Mouse (Mus musculus) cerebellum, postnatal 10 days (tissue): ENCODE measurements at regions not wholly inside any gene's neighbourhood (a gene's known extent, or its start where the extent isn't known, plus 50 kb on each side); places are given as distances from the start of the nearest gene placed in this dataset.
A peak's percentile ranks its signal among the peaks of the same experiment; 100 is the strongest.

ENCODE experiments used
- DNase-seq, 2 experiments: peaks; one replicate each; pipeline ENCODE4 v3.0.0; 2021; ENCODE audit warnings: mixed read lengths in 2 of 2

DNA sequence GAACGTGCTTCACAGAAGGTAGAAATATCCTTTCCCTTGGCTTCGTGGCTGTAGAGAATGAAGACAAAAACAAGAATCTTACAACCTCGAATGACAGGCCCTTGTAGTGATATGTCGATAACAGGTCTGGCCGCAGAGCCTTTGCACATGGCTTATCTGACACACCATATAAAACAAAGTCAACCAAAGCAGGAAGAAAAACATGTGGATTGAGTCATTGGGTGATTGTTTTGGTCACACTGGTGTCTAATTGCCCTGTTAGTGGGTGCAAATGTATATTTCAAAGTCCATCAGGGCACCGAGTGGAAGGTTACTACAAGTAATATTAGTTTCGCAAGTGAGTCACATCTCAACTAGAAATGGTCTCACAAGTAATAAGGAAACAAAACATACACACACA, 569.9 kb upstream of the Itga1 start:
- no peak for DNase-seq

DNA sequence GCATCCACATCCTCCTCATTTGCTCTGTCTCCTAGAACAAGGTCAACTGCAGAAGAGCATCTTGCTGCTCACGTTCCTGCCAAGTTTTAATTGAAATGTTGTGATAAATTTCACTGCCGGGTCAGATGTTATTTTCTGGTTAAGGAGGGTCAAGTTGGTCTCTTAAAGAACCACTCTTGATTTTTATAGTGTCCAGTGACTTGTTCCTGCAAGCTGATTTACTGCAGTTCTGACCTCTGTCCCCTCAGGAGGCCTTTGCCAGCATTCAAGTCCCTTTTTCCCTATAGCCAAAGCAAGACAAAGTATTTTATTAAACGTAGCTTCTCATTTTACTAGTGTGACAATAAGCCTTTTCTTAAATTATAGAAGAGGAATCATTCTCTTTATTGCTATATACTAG, 567.8 kb upstream of the Itga1 start:
- no peak for DNase-seq

DNA sequence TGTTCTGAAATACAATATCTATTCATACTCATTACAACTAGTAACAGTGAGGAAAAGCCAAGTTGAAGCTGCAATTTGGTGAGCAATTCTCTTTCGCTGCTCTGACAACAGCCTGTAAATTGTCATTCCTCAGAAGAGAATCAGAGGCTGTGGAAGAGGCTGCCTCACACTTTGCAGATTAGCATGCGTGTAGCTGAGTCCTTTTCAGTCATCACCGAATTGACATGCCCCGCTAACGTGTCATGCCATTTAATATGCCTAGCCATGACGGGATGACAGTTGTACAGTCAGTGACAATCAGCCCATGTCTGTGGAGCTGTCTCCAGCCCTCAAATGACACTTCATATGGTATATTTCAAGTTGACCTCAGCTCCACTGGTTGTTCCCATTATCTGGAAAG, 553.4 kb upstream of the Itga1 start:
- no peak for DNase-seq

DNA sequence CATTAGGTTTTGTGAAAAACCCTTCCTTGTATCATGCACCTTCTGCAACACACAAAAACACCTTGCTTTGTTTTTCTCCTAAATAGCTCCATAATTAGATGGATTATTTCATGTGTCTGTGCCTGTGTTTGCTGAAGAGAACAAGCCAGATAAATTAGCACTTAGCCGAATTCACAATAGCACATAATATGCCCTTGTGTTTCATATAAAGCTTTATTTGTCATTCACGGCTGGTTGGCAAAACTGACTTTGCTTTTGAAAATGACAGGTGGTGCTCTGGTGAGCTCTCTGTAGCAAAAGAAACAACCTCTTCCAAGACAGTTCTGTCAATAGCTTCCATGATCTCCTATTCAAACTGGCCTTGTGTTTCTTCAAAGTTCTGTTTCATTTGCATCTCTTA, 551.2 kb upstream of the Itga1 start:
- DNase-seq = no peak

DNA sequence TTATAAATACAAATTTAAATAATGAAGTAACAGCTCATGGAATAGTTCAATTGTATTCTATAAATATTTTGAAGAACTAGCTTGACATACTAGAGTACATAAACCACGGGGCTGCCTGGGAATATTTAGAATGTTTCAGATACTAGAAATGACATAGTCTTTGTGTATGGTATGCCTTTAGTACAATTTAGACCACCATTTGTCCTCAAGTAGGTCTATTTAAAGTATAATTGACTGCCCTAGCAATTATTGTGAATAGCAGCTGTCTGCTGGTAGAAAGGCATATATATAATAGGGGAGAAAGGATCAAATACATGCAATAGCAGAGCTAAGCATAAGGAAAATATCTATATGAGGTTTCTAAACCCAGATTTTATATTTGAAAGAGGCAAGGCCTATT, 550.6 kb upstream of the Itga1 start:
- DNase-seq = no peak

DNA sequence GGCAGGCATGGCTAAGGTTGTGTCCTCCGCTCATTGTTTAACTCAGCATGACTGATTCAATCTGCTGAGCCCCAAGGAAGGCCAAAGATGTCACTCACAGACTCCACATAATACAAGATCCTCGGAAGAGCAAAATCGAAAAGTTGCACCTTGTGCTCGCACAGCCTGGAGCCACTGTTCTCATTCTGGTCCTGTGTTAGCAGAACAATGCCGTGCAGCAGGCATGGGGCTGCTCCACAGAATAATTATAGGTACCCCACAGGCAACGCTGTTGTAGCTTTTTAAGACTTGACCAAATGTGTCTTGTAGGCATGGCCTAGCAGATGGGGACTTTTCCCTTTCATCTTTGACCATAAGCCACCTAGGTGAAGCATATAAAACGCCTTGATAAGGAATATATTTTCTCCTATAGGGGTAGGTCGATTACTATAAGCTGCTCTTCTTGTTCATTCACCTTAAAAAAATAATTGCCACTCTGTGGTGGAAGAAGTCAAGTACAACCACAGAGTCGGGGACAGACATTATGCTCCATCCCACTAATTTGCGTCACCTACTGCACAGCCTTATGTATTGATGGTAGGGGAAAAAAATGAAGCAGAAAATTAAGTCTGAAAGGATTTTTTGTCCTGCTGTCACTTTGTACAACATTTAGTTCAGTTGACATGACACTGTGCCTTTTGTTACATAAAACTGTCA, 529.8 kb upstream of the Itga1 start:
- DNase-seq = no peak

DNA sequence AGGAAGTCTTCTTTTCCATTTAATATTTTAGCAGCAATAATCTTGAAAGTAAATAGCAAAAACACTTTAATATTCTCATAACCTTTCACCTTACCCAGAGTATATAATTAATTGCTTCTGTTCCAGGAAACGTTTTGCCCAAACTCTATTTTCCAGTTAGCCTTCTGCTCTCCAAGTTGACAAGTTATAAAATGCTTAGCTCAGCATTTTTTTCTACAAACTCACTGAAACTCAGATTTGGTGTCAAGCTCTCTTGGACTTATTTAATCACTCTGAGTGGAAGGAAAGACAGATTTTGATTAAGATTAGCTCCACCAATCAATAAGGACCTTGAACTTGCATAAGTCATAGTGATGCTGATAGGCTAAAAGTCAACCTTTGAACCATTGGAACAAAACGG, 528.8 kb upstream of the Itga1 start:
- no peak for DNase-seq

DNA sequence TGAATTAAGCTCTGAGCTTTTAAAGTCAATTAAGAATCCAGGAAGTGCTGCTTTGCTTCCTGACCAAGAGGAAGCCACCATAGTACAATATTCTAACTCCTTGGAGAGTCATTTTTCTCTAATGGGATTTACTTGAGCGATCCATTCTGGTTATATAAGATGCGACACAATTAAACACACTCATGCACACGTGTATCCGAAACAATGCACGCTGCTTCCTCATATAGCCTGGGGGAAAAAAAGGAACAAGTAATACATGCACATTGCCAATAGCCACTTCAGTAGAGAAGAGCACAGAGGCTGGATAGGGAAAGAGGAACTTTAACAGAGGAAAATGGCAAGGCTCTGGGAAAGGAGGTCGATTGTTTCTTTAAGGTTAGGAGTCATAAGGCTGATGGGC, 511.4 kb upstream of the Itga1 start:
- DNase-seq = no peak

DNA sequence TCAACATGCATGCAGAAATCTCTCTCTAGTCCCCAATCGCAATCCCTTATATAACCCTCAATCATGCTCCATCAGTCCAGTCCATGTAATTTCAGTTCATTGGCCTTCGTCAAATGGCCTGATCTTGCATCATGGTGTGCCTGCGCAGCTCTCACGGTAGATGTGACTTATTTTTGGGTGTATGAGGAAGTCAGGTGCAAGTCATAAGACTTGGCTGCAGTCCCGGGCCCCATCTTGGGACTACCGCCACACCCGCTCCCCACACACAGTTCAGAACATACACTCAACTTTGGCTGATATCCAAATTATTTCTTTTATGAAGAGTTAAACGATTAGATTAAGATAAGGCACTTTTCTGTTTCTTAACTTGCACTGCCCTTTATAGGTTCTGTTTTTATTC, 504.7 kb upstream of the Itga1 start:
- DNase-seq = no peak

DNA sequence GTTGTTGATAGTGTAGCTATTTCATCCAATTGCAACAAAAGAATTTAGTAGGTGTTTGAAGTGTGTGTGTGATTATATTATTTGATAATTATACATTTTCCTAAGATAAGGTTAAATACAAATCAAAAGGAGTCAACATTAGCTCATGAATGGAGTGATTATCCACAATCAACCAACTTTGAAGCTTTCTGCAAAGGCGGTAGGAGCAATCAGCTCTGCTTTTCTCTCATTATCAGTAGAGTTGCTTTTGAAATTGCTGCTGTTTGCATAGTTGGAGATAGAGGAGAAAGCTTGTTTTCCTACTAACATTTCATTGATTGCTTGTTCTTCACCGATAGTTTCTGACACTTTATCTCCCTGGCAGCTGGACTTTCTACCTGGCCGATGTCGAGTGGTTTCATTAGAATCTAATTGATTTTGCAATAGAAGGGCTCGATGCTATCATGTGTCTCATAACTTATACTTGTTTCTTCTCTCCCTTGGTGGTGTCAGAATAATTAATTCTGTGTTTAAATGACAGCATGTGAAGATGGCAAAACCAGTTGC, 493.4 kb upstream of the Itga1 start:
- DNase-seq = no peak

DNA sequence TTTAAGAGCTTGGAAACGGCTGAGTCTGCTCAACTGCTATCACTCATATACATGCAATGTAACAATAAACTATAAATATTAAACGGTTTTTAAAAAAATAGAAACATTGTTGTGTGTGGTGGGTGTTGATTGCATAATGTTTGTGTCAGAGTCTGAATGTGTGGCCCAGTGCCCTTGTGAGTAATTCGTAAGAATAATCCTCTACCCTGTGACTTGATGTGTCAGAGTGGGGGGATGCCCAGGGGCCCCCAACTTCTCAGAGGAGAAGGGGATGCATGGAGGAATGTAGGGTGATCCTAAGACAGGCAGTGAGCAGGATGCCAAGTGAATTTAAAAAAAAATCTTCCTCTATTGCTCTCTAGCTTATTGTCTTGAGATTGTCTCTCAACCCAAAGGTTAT, 474.2 kb upstream of the Itga1 start:
- no peak for DNase-seq

DNA sequence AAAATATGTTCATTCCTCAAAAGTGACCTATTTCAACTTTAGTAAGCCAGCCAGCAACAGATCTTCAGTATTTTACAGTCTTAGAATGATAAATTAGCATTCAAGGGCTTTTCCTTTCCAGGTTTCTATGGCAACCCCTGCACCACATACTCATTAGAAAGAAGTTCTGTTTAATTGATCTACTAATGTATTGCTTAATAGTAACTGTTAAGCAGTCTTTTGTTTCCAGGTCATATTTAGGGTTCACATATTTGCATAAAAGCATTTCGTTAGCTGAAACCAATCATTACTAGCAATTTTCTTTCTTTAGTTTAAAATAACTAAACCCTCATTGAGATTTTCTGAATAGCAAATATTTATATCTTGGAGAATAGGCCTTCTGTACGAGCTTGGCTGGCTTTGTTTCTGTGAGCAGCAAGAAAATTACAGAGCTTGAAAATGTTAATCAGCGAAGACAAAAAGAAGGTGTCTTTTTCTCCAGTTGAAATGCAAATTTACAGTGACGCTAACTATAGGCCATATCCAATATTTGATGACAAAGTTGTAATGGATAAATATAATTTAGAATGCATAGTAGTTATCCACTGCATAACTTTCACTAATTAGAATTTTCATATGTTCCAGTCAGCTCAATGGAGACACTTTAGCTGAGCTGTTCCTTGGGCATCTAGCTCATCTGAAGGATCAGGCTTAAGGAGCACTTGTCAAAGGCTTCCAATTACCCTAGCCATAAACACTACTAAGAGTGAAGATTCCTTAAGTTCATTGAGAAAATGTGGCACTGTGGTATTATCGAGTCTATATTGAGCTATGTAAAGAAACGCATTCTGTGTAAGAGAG, 473.5 kb upstream of the Itga1 start:
- no peak for DNase-seq

DNA sequence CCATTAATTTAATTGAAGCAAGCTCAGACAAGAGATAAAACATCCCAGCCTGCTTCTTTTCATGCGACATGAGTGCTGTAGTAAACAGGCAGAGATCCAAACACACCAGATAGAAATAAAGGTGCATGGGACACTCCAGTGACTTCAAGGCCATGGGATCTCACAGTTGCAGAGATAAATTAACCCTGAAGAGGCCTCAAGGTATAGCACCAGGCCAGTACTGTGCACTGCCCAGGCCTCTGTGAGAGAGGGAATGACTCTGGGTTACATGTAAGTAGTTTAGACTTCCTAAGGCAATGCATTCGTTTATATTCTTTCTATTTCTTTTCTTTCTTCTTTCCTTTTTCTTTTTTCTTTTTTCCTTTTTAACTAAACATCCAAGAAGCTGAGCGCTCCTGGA, 439.4 kb upstream of the Itga1 start:
- DNase-seq = no peak

DNA sequence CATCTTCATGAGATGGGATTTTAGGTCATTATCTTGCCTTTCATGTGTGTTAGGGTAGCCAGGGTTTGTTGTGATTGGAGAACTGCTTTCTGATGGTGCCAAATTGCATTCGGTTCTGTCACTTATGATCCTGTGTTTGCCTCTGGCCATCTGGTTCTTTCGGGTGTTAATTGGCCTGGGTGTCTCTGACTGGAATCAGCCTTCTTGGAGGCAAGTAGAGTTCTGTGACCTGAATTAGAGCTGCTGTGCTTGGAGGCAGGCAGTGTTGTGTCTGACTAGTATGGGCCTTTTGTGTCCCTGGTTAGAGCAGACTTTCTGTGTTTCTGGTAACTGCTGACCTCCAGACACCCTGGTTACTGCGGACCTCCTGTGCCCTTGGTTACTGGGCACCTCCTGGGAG, 434.1 kb upstream of the Itga1 start:
- DNase-seq = no peak

DNA sequence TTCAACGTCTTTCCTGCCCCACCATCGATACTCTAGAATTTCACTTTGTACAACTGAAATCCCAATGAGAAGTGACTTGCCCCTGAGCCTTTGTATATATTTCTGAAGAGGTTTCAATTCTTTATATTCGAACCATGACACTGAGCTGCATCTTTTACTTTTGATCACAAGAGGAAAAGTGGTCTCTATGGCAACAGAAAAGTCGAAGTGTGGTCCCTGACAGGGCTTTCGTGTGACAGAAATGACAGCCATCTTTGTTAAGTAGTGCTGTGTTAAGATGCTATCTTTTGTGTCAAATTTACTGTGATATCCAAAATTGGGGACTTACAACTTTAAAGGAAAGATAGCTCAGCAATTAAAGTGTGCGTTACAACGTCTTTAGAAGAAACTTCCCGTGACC, 412.1 kb upstream of the Itga1 start:
- no peak for DNase-seq

DNA sequence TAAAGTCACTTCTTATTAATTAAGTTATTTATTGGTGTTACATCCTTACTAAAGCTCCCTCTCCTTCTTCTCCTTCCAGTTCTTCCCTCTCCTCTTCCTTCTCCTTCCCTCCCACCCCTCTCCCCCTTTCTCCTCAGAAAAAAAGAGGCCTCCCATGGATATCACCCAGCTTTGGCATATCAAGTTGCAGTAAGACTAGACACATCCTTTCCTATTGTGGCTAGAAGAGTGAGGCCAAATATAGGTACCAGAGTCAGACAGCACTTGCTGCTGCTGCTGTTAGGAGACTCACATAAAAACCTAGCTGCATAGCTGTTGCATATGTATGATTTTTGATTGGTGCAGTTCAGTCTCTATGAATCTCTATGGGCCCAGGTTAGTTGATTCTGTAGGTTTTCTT, 410.4 kb upstream of the Itga1 start:
- DNase-seq = no peak

DNA sequence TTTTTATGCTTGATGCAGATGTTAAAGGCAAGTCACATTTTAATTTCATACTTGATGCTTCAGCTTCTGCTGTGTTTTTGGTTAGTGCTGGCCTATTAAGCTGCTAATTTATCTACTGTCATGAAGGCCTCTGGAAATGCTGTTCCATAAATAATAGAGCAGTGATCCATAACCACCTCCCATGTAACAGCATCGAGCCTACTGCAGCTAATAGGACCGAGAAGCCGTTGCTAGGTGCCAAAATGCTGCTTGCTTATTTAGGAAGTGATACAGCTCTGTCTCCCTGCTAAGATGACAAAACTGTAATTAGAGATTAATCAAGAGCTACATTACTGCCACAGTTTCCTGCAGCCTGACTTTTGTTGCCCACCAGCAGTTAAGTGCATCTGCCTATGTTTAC, 406.9 kb upstream of the Itga1 start:
- DNase-seq = no peak

DNA sequence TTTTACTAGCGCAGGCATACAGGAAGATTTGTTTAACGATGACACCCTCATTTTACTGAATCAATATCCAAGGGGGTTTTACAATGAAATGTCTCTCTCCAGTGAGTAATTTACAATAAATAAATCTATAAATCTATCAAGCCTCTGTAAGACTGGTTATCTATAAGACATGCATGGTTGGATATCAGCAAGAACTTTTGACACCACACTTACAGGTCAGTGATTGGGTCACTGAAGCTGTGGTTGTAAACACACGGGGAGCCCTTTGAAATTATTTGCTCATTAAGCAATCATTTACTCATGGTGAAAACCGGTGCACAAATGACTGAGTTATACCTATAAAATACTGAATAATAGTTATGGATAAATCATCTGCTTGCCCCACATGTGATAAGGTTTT, 392.6 kb upstream of the Itga1 start:
- DNase-seq = no peak

DNA sequence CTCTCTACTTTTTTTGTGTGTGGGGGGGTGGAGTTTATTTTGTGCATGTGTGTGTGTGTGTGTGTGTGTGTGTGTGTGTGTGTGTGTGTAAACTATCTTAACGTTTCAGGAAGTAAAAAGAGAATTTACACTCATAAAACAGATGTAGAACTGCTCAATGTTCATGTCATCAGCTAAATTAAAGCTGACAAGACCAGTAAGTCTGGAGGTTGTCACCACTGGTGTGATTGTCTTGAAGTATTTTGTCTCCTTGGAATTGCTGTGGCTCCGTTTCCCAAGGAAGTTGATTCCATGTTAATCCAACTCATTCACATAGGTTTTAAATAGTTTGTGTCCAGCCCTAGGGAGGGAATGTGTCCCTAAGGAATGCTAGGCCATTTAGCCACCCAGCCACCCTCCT, 374.1 kb upstream of the Itga1 start:
- DNase-seq = no peak

DNA sequence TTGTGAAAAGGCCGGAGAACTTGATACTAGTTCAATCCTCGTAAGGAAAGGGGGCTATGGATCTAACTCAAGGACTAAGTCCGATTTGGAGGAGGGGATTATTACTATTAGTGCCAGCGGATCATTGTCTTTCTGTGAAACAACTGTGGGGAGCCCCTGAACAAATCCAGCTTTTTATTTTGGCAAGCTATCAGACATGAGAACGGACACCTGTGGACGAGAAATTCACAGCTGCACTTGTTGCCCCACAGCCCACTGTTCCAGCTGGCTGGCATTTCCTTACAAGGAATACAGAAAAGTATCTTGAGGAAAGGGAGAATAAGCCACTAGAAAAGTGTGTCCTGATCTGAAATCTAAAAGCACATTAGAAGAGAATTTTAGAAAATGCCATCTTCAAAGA, 363.9 kb upstream of the Itga1 start:
- DNase-seq = no peak

DNA sequence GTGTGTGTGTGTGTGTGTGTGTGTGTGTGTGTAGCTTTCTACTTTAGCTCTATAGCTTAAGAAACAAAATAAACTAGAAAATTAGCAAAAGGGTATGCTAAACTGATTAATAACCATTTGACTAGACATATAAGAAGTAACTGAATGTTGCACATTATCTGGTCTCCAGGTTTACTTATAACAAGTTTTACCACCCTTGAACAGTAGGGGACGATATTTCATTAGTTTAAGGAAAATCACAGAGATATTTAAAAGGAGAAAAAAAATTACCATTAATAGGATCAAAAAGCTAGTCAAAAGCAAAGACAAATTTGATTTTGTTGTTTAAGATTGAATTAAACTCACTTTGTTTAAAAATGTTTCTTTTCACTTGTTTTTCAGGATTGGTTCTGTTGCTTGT, 349.5 kb upstream of the Itga1 start:
- DNase-seq = peak in 1 of 2 experiments; percentile 23

DNA sequence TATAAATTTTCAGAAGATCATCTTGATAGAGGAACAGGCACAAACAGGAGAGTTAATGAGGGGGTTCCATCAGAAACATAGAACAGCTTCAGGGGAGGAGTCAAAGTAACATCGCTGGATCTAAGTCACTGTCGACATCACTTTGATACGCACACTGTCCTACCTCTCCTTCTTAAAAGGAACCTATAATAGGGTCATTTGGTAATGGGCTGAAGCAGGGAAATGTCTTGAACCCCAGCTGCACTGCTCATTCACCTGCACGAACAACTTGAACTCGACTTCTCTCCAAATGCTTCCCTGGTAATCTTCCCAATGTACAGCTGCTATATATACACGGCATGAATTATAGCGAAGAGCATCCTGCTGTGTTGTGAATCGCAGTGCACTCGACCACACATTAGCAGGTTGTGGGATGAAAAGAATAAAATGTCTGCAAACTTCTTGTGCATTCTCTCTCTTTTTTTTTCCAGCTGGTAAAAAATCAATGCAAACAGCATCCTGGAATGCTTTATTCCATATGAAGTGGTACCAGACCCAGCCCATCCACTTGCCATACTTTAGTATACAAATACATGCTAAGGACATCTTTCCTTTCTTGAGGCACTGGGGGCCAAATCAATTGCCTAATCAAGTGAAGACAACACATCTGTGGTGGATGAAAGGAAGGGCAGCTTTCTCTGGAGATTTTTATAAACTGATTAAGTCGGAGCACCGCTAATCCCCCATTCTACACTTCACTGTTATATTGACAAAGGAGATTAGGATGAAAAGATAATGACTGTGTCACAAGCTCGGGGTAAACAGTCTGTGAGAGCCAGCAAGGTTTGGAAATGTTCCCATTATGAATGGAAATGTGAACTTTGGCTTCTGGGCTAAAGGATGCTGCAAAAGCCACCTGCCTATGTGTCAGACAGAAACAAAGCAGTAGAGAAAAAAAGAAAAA, 325.6 kb upstream of the Itga1 start:
- DNase-seq = no peak
